Mouse (Mus musculus): Measurements from ENCODE around the gene Hyal3.

The Hyal3 gene

GRCm38 (mm10) chr9:107617461-107617860 lies 36.8 kb downstream of the Hyal3 start:
- DNase-seq (ENCODE audit: low spot score): no peak

- no peak for DNase-seq (ENCODE audit: low spot score)
Measured at GRCm38 (mm10) chr9:107618098-107618497, 37.5 kb downstream of the Hyal3 start.

DNA sequence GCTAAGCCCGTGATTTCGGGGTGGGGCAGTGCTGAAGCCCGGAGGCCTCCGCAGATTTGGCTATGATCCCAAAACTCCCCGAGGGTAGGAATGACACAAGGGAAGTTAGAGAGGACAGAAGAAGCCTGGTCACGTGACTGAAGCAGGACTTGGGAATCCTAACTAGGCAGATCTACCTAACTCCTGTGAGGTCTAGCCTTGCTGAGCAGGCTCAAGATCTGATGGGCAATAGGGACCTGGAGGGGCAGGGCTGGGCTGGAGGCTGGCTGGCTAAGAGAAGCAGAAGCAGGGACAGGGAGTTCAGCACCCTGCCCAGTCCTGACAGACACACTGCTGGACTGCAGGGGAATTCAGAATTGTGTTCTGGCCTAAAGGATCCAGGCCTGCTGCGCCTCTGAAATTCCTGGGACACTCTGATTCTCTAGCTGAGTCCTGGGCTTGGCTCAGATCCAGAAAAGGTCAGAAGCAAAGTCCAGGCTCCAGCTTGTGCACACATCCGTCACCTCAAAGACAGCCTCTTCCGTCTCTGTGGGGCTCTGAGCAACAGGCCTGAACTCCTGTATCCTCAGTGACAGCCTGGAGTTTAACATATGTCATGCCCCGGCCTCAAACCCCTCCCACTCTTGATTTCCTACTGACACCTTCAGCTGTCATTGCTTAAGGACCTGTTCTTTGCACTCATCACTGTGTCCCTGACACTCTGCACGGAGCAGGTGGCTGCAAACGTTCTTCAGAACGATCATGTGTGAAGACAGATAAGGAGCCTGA lies 38.3 kb downstream of the Hyal3 start:
- DNase-seq (ENCODE audit: low spot score): peak; percentile 66

DNA sequence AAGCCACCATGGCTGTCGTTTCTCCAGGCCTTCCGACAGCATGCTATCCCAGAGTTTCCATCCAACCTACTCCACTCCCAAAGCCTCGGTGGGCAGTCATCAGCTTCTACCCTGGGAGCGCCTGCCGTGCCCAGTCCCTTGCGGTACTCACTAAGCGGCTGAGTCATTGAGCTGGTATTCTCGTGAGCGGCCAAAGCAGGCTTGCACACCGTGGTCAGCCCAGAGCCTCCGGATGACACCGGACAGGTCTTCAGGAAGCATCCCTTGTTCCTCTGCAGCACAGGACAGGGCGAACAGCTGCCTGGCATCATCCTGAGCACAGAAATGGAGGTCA lies 38.9 kb downstream of the Hyal3 start:
- DNase-seq (ENCODE audit: low spot score): peak; percentile 33

GRCm38 (mm10) chr9:107620954-107621353 lies 40.3 kb downstream of the Hyal3 start:
- peak; percentile 51 for DNase-seq (ENCODE audit: low spot score)

- DNase-seq (ENCODE audit: low spot score): no peak
Measured at GRCm38 (mm10) chr9:107624539-107624938, 43.9 kb downstream of the Hyal3 start.

GRCm38 (mm10) chr9:107624951-107625350 lies 44.3 kb downstream of the Hyal3 start:
- no peak for DNase-seq (ENCODE audit: low spot score)

DNA sequence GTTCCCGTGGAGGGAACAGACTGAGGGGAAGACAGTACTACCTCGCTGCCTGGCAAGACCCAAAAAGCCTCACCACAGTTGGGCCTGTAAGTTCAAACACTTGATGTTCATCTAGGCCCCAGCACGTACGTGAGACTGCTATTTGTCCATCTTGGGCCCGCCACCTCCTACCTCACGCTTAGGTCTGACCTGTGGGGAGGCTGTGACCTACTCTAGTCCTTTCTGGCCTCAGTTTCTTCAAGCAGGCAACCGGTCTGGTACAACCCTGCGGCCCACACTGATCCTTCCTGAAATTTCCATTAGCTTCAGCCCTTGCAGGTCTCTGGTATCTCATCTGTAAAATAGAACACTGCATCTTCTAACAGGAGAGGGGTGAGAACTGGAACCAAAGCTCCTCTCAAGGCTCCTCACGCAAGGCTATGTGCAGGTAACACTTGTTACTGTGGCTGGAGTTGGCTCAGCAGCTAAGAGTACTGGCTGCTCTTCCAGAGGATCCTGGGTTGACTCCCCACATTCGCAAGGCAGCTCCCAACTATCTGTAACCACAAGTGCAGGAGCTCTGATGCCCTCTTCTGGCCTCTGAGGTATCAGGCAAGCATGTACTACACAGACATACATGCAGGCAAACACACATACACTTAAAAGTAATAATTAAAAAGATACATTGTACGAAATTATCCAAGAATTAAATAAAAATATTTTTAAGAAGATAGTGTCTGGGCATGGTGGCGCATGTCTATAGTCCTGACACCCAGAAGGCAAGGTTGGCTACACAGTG lies 44.9 kb downstream of the Hyal3 start:
- no peak for DNase-seq (ENCODE audit: low spot score)

- peak; percentile 65 for DNase-seq (ENCODE audit: low spot score)
Measured at GRCm38 (mm10) chr9:107626158-107626843, 45.7 kb downstream of the Hyal3 start.

- DNase-seq (ENCODE audit: low spot score): peak; percentile 74
Measured at GRCm38 (mm10) chr9:107626844-107627277, 46.2 kb downstream of the Hyal3 start.

DNA sequence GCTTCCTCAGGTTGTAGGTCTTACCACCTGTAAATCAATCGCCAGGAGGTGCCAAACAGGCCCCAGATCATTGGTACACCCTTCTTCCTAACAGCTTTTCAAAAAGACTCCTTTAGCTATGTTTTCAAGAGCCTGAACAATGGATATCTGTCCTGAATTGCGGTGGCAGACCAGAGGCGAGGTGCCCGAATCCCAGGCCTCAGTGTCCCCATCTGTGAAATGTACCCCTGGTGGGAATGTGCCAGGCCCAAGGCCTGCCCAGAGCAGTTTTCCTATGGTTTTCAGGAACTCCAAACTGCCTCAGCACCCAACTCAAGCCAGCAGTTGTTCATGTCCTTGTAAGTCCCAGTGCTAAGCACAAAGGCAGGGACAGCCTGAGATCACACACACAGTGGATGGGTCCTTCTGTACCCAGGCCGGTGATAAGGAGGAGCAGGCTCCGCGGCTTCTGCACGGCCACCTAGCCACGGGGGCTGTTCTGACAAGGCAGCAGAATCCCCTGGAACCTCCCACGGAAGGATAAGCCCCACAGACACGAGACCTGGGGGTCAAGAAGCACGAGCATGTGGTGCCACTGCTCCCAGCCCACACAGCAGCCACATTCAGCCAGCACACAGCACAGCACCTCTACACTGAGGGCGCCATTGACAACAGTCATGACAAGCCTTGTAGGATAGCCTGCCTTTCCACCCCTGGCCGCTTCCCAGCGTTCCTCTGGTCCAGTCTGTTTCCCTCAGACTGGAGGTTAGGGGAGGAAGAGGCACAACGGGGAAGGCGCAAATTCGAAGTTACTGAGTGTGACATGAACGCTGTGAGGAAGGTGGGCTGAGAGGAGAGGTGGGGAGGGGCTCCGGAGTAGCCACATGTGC lies 47.0 kb downstream of the Hyal3 start:
- DNase-seq (ENCODE audit: low spot score): no peak

GRCm38 (mm10) chr9:107628721-107629410 lies 48.2 kb downstream of the Hyal3 start:
- no peak for DNase-seq (ENCODE audit: low spot score)

DNA sequence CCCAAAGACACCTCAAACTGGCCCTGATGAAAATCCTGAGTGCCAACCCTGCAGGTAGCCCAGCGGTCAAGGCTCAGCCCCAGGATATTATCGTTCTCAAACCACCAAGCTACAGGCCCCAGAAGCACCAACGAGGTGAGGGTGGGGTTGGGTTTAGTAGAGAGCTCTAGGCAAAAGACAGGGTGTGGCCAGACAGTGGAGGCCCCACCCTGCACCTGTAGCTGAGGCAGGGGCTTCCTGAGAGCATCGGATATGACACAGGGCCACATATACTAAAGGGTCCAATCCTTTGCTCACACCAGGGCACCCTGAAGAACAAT lies 48.8 kb downstream of the Hyal3 start:
- no peak for DNase-seq (ENCODE audit: low spot score)

- no peak for DNase-seq (ENCODE audit: low spot score)
Measured at GRCm38 (mm10) chr9:107629901-107630425, 49.3 kb downstream of the Hyal3 start.

DNA sequence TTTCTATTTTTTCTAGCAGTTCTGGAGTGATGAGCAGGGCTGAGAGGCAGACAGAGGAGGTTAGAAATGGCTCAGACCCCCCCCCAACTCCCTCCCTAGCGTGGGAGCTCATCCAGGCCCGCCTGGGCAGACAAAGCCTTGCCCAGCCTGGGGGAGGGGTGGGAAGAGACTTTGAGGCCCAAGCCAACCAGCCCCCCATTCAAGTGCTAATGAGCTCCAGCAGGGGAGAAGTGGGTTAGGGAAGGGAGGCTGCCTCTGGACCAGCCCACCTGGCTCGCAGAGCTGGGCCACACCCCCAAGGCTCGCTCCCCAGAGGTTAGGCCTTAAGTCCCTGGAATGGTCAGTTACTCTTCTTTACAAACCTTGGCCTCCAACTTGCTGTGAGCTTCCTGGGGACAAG lies 50.0 kb downstream of the Hyal3 start:
- no peak for DNase-seq (ENCODE audit: low spot score)

DNA sequence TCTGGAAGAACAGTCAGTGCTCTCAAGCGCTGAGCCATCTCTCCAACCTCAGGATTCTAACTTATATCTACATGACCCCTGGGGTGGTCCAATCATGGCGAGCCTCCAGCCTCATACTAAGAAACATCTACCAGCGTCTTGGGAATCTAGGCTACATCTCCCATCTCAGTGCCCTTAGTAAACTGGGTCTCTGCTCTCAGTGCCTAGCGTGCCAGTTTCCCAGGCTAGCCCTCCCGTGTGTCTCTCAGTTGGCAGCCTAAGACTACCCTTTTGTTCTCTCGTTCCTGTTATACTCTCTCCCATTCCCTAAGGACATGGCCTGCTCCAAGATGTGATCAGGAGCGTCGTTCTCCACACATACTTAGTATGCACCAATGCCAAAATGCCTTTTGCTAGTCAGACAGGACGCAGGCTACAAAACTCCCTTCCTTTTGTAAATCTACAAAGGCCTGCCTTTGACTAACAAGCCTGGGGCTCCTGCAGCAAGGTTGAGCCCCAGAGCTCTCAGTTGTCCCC lies 50.8 kb downstream of the Hyal3 start:
- DNase-seq (ENCODE audit: low spot score): no peak

DNA sequence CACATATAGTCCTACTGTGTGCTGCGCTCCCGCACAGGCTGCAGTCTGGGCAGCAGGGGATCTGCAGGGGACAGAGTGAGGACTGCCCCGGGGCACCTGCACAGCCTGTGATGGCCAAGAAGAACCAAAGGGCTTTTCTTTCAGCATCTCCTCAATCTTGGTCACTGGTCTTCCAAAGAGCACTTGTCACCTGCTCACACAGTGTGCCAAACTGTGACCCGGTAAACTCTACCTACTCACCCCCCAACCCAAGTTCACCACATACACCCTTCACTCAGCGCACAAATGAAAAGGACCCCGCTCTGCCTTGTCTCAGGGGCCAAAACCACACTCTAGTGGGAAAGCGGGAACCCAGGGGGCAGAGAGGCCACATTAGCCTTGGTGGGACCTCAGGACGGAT lies 51.2 kb downstream of the Hyal3 start:
- no peak for DNase-seq (ENCODE audit: low spot score)

GRCm38 (mm10) chr9:107632478-107632877 lies 51.9 kb downstream of the Hyal3 start:
- DNase-seq (ENCODE audit: low spot score): peak; percentile 47

- DNase-seq (ENCODE audit: low spot score): peak; percentile 64
Measured at GRCm38 (mm10) chr9:107633091-107633660, 52.6 kb downstream of the Hyal3 start.

DNA sequence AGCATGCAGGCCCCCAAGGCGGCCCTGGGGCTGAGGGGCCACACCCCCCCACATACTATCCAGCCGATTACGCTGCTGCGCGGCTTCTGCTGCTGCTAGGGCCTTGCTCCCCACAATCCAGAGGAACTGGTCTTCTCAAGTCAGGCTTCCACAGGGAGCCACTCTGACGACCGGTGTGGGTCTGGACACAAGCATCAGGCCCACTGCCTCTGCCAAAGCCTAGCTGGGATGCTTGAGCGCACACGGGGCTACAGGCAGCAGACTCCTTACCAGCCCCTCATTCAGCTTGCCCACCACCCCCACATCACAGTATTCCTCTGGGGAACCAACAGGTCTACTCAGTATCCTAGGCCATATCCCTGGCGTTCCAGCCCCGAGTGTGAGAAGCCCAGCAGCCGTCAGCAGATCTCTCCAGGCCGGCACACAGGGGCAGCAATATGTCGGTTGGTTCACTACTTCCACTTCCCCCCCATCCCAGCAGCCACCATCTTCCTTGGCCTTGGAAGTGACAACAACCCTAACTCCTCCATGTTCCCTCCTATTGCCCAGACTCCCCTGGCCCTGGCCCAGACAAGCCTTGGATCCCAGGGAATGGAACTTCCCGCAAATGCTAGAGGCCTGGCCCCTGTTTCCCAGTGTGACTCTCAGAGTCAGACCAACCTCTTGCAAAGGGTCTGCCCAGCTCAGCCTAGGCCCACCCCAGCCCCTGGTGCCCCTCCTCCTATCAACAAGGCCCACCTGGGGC lies 53.2 kb downstream of the Hyal3 start:
- DNase-seq (ENCODE audit: low spot score): peak; percentile 62
